Mouse (Mus musculus) megakaryocyte, embryonic 14.5 days (primary cell): ENCODE measurements at regions not wholly inside any gene's neighbourhood (a gene's known extent, or its start where the extent isn't known, plus 50 kb on each side); places are given as distances from the start of the nearest gene placed in this dataset.

Source experiments
- FLI1 ChIP-seq: IDR thresholded peaks from 2 replicates; pipeline ENCODE4 v1.6.1; 2012; ENCODE audit warnings: low read length, inconsistent platforms, mixed read lengths
- GATA1 ChIP-seq: IDR thresholded peaks from 3 replicates; pipeline ENCODE4 v1.6.1; 2012; ENCODE audit warnings: mixed read lengths, low read length, inconsistent platforms, borderline replicate concordance

GRCm38 (mm10) chr15:28144846-28145245 is 58.7 kb upstream of the Dnah5 start:
- TF ChIP-seq GATA1 (no peak), FLI1 (no peak)
